Mouse (Mus musculus): ENCODE results near the gene Naa80. TPM values are rescaled to one million over a fixed set of nuclear protein-coding genes. Genes with fewer than 3 reads are reported as not detected.

Gene Naa80
- polyA plus RNA-seq (2015; fragmentation: Nextera tagmentation; extraction: Ambion mirVana): 22.3 and 23.0 TPM in 2 replicates

- no peaks in the 10 kb centered on the region for H3K9me3 ChIP-seq (ENCODE audit: control insufficient read depth, low read length)
- H3K4me1 ChIP-seq (replicated peaks; ENCODE audit: control insufficient read depth, insufficient read depth, low read length): peaks cover 37% of the 10 kb centered on the region
- H3K27me3 ChIP-seq (ENCODE audit: control insufficient read depth, insufficient read depth, low read depth, low read length): no peaks in the 10 kb centered on the region
- H3K4me2 ChIP-seq (ENCODE audit: low read depth, low read length): no peak within 1 kb of the TSS
- H3K36me3 ChIP-seq (ENCODE audit: control insufficient read depth, insufficient read depth, low read length): peaks cover 10% of the 10 kb centered on the region; the same call in 1 of the 2 replicates
- no peak for ATAC-seq (ENCODE audit: low read depth)
- no peak within 1 kb of the TSS for H3K4me3 ChIP-seq (ENCODE audit: low read length)
- no peak within 1 kb of the TSS for H3K9ac ChIP-seq (ENCODE audit: low read length)
- WGBS: 67% methylated on average over 3 of the region's 3 CpGs
- H3K27ac ChIP-seq (ENCODE audit: low read length): peak within 1 kb of the TSS; percentile 7; the same call in 1 of the 2 replicates
These were observed at the start of gene Naa80 for GRCm38 (mm10) chr9:107578587-107578986. Naa80 (plus strand) TSS chr9:107578887.

- Histone ChIP-seq H3K4me2 (ENCODE audit: low read depth, low read length) (peak within 1 kb of the TSS; percentile 95), H3K9ac (ENCODE audit: low read length) (peak within 1 kb of the TSS; percentile 90), H3K36me3 (ENCODE audit: control insufficient read depth, insufficient read depth, low read length) (peaks cover 13% of the 10 kb centered on the region), H3K27me3 (ENCODE audit: control insufficient read depth, insufficient read depth, low read depth, low read length) (no peaks in the 10 kb centered on the region), H3K27ac (ENCODE audit: low read length) (peak within 1 kb of the TSS; percentile 74), H3K4me3 (ENCODE audit: low read length) (peak within 1 kb of the TSS; percentile 86), H3K4me1 (replicated peaks; ENCODE audit: control insufficient read depth, insufficient read depth, low read length) (peaks cover 21% of the 10 kb centered on the region), H3K9me3 (ENCODE audit: control insufficient read depth, low read length) (no peaks in the 10 kb centered on the region)
- WGBS: under 1% methylated on average over 48 of the region's 48 CpGs
- peak; percentile 99 for ATAC-seq (ENCODE audit: low read depth)
These were observed 44.8 kb upstream of the Naa80 start, which contains the start of gene Tmem115 for GRCm38 (mm10) chr9:107533791-107534407. Tmem115 (plus strand) TSS chr9:107533945.

DNA sequence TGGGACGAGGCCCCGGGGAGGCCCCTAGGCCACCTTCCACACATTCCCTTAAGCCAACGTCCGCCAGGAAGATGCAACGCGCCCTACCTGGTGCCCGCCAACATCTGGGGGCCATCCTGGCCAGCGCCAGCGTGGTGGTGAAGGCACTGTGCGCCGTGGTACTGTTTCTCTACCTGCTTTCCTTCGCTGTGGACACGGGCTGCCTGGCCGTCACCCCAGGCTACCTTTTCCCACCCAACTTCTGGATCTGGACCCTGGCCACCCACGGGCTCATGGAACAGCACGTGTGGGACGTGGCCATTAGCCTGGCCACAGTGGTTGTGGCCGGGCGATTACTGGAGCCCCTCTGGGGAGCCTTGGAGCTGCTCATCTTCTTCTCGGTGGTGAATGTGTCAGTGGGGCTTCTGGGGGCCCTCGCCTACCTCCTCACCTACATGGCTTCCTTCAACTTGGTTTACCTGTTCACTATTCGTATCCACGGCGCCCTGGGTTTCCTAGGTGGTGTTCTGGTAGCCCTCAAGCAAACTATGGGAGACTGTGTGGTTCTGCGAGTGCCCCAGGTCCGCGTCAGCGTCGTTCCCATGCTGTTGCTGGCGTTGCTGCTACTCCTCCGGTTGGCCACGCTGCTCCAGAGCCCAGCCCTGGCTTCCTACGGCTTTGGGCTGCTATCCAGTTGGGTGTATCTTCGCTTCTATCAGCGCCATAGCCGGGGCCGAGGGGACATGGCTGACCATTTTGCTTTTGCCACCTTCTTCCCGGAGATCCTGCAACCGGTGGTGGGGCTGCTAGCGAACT is 44.1 kb upstream of the Naa80 start:
- H3K9me3 ChIP-seq (ENCODE audit: control insufficient read depth, low read length): no peaks in the 10 kb centered on the region
- peak overlapping the region; percentile 95 for H3K4me2 ChIP-seq (ENCODE audit: low read depth, low read length)
- under 1% methylated on average over 40 of the region's 40 CpGs for WGBS
- H3K27ac ChIP-seq (ENCODE audit: low read length): peak overlapping the region; percentile 74
- H3K9ac ChIP-seq (ENCODE audit: low read length): peak overlapping the region; percentile 90
- H3K4me3 ChIP-seq (ENCODE audit: low read length): peak overlapping the region; percentile 86
- H3K4me1 ChIP-seq (replicated peaks; ENCODE audit: control insufficient read depth, insufficient read depth, low read length): peaks cover 21% of the 10 kb centered on the region
- peaks cover 19% of the 10 kb centered on the region for H3K36me3 ChIP-seq (ENCODE audit: control insufficient read depth, insufficient read depth, low read length)
- no peaks in the 10 kb centered on the region for H3K27me3 ChIP-seq (ENCODE audit: control insufficient read depth, insufficient read depth, low read depth, low read length)
- ATAC-seq (ENCODE audit: low read depth): peak; percentile 1

DNA sequence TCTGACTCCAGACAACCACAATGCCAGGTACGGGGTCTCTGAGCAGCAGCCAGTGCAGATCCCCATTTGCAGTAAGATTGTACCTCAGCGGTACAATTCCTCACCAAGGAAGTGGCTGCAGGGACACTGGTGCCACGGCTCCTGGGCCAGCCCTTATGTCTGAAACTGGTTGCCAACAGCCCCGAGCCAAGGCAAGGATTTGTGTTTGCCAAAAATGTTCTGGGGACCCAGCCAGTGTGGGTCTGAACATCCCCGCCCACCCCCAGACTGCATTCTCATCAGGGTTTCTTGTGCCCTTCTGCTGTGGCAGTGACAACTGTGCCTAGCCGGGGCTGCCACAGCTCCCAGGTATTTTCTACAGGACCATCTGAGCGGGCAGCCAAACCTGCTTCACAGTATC is 40.5 kb upstream of the Naa80 start:
- WGBS: 86% methylated on average over 7 of the region's 7 CpGs
- H3K4me1 ChIP-seq (replicated peaks; ENCODE audit: control insufficient read depth, insufficient read depth, low read length): peaks cover 36% of the 10 kb centered on the region

GRCm38 (mm10) chr9:107538711-107539110 is 40.0 kb upstream of the Naa80 start:
- WGBS: 88% methylated on average over 3 of the region's 3 CpGs
- ATAC-seq (ENCODE audit: low read depth): no peak
- peaks cover 36% of the 10 kb centered on the region for H3K4me1 ChIP-seq (replicated peaks; ENCODE audit: control insufficient read depth, insufficient read depth, low read length)

More for the DNA sequence above, 40.5 kb upstream of the Naa80 start:
- H3K9me3 ChIP-seq (ENCODE audit: control insufficient read depth, low read length): no peaks in the 10 kb centered on the region
- ATAC-seq (ENCODE audit: low read depth): no peak
- no peak overlapping the region for H3K27ac ChIP-seq (ENCODE audit: low read length)
- H3K4me3 ChIP-seq (ENCODE audit: low read length): no peak overlapping the region
- H3K36me3 ChIP-seq (ENCODE audit: control insufficient read depth, insufficient read depth, low read length): peaks cover 23% of the 10 kb centered on the region
- H3K4me2 ChIP-seq (ENCODE audit: low read depth, low read length): no peak overlapping the region
- no peak overlapping the region for H3K9ac ChIP-seq (ENCODE audit: low read length)
- no peaks in the 10 kb centered on the region for H3K27me3 ChIP-seq (ENCODE audit: control insufficient read depth, insufficient read depth, low read depth, low read length)

GRCm38 (mm10) chr9:107539940-107540339 is 38.7 kb upstream of the Naa80 start:
- no peak overlapping the region for H3K27ac ChIP-seq (ENCODE audit: low read length)
- no peak overlapping the region for H3K4me2 ChIP-seq (ENCODE audit: low read depth, low read length)
- WGBS: 90% methylated on average over 8 of the region's 8 CpGs
- no peak overlapping the region for H3K4me3 ChIP-seq (ENCODE audit: low read length)
- ATAC-seq (ENCODE audit: low read depth): no peak
- H3K4me1 ChIP-seq (replicated peaks; ENCODE audit: control insufficient read depth, insufficient read depth, low read length): peaks cover 36% of the 10 kb centered on the region
- H3K9ac ChIP-seq (ENCODE audit: low read length): no peak overlapping the region
- peaks cover 32% of the 10 kb centered on the region for H3K36me3 ChIP-seq (ENCODE audit: control insufficient read depth, insufficient read depth, low read length)
- no peaks in the 10 kb centered on the region for H3K27me3 ChIP-seq (ENCODE audit: control insufficient read depth, insufficient read depth, low read depth, low read length)
- no peaks in the 10 kb centered on the region for H3K9me3 ChIP-seq (ENCODE audit: control insufficient read depth, low read length)

More at GRCm38 (mm10) chr9:107538711-107539110, 40.0 kb upstream of the Naa80 start:
- Histone ChIP-seq H3K36me3 (ENCODE audit: control insufficient read depth, insufficient read depth, low read length) (peaks cover 23% of the 10 kb centered on the region), H3K9me3 (ENCODE audit: control insufficient read depth, low read length) (no peaks in the 10 kb centered on the region), H3K9ac (ENCODE audit: low read length) (no peak overlapping the region), H3K4me2 (ENCODE audit: low read depth, low read length) (no peak overlapping the region), H3K27ac (ENCODE audit: low read length) (no peak overlapping the region), H3K27me3 (ENCODE audit: control insufficient read depth, insufficient read depth, low read depth, low read length) (no peaks in the 10 kb centered on the region), H3K4me3 (ENCODE audit: low read length) (no peak overlapping the region)

- Histone ChIP-seq H3K4me2 (ENCODE audit: low read depth, low read length) (no peak overlapping the region), H3K9ac (ENCODE audit: low read length) (no peak overlapping the region), H3K4me1 (replicated peaks; ENCODE audit: control insufficient read depth, insufficient read depth, low read length) (peaks cover 33% of the 10 kb centered on the region), H3K36me3 (ENCODE audit: control insufficient read depth, insufficient read depth, low read length) (peaks cover 32% of the 10 kb centered on the region), H3K4me3 (ENCODE audit: low read length) (no peak overlapping the region), H3K9me3 (ENCODE audit: control insufficient read depth, low read length) (no peaks in the 10 kb centered on the region), H3K27ac (ENCODE audit: low read length) (no peak overlapping the region), H3K27me3 (ENCODE audit: control insufficient read depth, insufficient read depth, low read depth, low read length) (no peaks in the 10 kb centered on the region)
- WGBS: 52% methylated on average over 4 of the region's 4 CpGs
- ATAC-seq (ENCODE audit: low read depth): no peak
These were observed 38.3 kb upstream of the Naa80 start for GRCm38 (mm10) chr9:107540420-107540819.

GRCm38 (mm10) chr9:107541005-107541404 is 37.7 kb upstream of the Naa80 start:
- peak overlapping the region; percentile 67 for H3K4me3 ChIP-seq (ENCODE audit: low read length)
- H3K9me3 ChIP-seq (ENCODE audit: control insufficient read depth, low read length): no peaks in the 10 kb centered on the region
- WGBS: 23% methylated on average over 10 of the region's 10 CpGs
- H3K36me3 ChIP-seq (ENCODE audit: control insufficient read depth, insufficient read depth, low read length): peaks cover 32% of the 10 kb centered on the region
- peak overlapping the region; percentile 93 for H3K4me2 ChIP-seq (ENCODE audit: low read depth, low read length)
- peaks cover 27% of the 10 kb centered on the region for H3K4me1 ChIP-seq (replicated peaks; ENCODE audit: control insufficient read depth, insufficient read depth, low read length)
- no peaks in the 10 kb centered on the region for H3K27me3 ChIP-seq (ENCODE audit: control insufficient read depth, insufficient read depth, low read depth, low read length)
- peak overlapping the region; percentile 24; the same call in 1 of the 2 replicates for H3K27ac ChIP-seq (ENCODE audit: low read length)
- no peak for ATAC-seq (ENCODE audit: low read depth)
- peak overlapping the region; percentile 81 for H3K9ac ChIP-seq (ENCODE audit: low read length)
